ENCODE assay signal across 15 mouse cellular contexts in genomic region chr2:137662216-137662615, GRCm38 (mm10).
"Had no signal": no experiment of that assay in that cellular context is flagged by ENCODE, and none has a peak within 500 bp of the region (broad histone marks: within the 10 kb centered on the region; RNA-seq: fewer than 3 reads in every experiment).

No protein-coding gene starts in this region.

- H3K4me3 ChIP-seq: layer of hippocampus, adult 2 months; limb, embryonic 13.5 days; midbrain, embryonic 13.5 days; myocyte; neural tube, embryonic 15.5 days had no signal

- H3K4me1 ChIP-seq: midbrain, embryonic 13.5 days; neural tube, embryonic 15.5 days had no signal

- H3K9ac ChIP-seq: limb, embryonic 13.5 days; liver, embryonic 14.5 days; midbrain, embryonic 13.5 days; neural tube, embryonic 15.5 days had no signal

- H3K27me3 ChIP-seq: limb, embryonic 13.5 days; midbrain, embryonic 13.5 days; neural tube, embryonic 15.5 days had no signal

- DNase-seq: kidney, postnatal 36 days; left cerebral cortex, postnatal 4 days; lung, adult 18-20 months; lung, postnatal 36 days; right cerebral cortex, postnatal 4 days; spleen, adult 18-20 months; thymus, adult 2 months; thymus, postnatal 25 days had no signal

- H3K27ac ChIP-seq: kidney, postnatal 0 days; layer of hippocampus, adult 2 months; limb, embryonic 13.5 days; liver, embryonic 14.5 days; midbrain, embryonic 13.5 days; neural tube, embryonic 15.5 days had no signal

- H3K4me2 ChIP-seq: limb, embryonic 13.5 days; midbrain, embryonic 13.5 days; neural tube, embryonic 15.5 days had no signal

- H3K36me3 ChIP-seq: limb, embryonic 13.5 days; midbrain, embryonic 13.5 days; neural tube, embryonic 15.5 days had no signal

- H3K9me3 ChIP-seq: limb, embryonic 13.5 days; midbrain, embryonic 13.5 days; neural tube, embryonic 15.5 days had no signal

- ATAC-seq: midbrain, embryonic 13.5 days had no signal
